Mouse (Mus musculus) heart, adult 18-20 months (tissue): ENCODE measurements around the gene Mcidas. TPM values are rescaled to one million over a fixed set of nuclear protein-coding genes. Genes with fewer than 3 reads are reported as not detected.
"Not testable (repeated sequence)": the region's sequence is repeated elsewhere in the genome, so short reads cannot be mapped to it uniquely, and the experiment has no call there.

Source experiments
- DNase-seq, 2 experiments: peaks; one replicate each; pipeline ENCODE4 v3.0.0; 2021 to 2022; ENCODE audit warnings: mixed read lengths in 1 of 2
- total RNA-seq, 2 experiments: library from RNA; stranded (reverse); gene quantifications; 2 replicates each; pipeline ENCODE4 v1.2.3; 2021

Mcidas gene
- total RNA-seq, 2 experiments from 2014 or later = not detected

DNA sequence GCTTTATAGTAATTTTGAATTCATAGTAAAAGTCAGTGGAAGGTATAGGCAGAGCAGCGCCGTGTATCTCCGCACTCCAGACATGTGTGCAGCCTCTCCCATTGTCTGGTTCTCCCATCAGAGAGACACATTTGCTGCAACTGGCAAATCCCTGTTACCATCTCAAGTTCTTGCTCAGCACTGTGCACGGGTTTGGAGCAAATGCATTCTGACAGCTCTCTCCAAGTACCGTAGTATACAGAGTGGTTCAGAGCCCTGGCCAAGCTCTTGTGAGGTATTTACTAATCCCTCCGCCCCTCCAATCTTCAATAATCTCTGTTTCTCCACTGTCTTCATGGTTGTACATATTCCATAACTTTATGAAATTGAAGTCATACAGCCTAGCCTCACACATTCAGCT lies 19.0 kb downstream of the Mcidas start:
- DNase-seq = no peak

DNA sequence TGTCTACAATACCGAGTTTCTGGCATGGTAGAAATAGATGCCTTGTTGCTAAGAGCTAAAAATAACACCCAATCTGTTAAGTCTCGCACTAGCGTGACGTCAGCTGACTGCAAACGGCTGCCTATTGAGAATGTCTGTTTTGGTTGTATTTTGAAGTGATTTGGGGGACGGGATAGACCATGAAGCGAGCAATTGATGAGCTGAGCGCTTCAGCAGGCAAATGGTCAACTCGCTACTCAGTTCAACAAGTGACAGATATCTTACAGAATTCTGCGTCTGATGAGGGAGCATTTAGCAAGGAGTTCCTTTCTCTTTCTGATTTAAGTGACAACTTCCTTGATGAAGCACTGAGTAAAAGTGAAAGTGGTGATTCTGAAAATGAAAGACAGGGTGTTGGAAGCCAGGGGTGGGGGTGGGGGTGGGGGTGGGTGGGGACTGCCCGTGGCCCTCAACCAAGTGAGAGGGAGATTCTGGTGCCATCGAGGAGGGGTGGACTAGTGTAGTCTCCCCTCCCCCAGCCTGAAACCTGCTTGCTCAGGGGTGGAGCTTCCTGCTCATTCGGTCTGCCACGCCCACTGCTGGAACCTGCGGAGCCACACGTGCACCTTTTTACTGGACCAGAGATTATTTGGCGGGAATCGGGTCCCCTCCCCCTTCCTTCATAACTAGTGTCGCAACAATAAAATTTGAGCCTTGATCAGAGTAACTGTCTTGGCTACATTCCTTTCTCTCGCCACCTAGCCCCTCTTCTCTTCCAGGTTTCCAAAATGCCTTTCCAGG lies 19.7 kb downstream of the Mcidas start:
- DNase-seq = not testable (repeated sequence)

DNA sequence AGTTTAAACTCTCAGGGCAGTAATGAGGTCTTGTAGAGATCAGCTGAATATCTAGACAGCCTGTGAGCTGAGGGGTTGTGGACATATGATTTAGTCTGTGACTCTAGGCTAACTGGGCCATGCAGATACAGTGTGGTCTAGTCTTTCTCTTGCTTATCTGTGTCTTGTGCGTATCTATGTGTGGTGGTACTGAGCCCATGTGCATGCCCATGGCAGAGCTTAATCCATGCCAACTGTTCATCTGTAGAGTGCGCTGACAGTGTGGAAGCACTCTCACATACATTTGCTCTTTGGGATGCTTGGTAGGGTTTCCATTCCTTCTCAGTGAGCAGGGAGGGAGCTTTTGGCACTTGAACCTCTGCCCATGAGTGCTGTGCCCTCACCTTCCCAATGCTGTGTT lies 27.9 kb downstream of the Mcidas start:
- DNase-seq = no peak

DNA sequence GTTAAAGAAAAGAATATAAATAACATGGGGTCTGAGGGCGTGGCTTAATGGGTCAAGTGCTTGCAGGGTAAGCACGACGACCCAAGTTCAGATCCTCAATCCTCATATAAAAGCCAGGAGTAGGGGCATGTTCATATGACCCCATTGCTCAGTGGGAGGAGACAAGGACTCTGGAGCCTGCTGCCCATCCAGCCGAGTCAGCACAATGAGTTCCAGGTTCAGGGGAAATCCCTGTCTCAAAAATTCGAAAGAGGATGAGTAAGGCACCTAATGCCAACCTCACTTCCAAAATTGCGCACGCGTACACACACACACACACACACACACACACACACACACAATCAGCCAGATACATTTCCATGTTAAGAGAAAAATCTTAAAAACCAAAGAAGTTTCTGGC lies 28.8 kb downstream of the Mcidas start:
- DNase-seq = no peak

DNA sequence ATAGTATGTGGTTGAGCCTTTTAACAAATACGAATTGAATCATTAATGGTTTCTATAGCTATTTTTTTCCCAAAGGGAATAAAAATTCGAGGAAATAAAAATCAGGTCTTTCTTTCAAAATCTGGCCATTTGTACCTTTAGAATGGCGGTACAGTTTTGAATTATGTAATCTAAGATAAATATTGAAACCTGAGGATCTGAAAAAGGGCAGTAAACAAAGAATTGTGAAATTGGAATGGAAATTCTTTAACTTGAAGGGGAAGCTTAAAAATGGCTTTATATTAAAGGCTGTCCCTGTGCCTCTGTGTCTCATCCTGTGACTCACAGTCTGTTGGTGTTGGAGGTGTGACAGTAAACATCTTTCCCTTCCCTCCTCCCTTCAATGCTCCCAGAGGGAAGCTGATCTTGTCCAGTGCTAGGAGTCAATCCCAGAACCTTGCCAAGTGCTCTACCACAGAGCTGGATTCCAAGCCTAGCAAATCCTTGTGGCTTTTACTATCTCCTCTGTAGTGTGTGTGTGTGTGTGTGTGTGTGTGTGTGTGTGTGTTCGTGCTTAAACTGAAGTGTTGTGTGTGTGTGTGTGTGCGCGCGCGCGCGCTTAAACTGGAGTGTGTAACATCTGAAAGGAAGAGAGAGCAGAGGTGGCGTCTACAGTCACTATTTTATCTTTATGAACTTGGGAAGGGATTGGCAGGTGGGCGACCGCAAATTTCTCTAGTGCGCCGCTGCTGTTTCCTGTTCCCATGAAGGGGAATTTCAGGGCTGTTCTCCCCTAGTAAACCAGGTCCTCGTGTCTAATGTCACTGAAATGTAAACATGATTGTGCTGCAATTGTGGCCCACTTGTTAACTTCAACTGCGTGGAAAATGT lies 29.9 kb downstream of the Mcidas start:
- no peak for DNase-seq

DNA sequence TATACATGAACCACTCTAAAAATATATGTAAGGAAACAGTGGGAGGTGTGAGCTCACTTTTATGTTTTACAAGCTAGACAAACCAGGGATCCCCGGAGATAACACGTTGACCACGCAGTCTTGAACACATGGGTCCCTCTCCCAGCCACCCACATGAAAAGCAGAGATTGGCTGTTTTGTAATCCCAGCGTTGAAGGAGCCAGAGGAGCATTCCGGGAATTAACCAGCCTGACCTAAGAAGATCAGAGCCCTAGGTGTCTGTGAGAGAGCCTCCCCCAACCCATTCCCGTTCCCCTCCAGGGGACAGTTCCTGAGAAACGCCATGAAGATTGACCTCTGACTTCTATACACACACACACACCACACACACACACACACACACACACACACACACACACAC lies 37.7 kb downstream of the Mcidas start:
- no peak for DNase-seq

DNA sequence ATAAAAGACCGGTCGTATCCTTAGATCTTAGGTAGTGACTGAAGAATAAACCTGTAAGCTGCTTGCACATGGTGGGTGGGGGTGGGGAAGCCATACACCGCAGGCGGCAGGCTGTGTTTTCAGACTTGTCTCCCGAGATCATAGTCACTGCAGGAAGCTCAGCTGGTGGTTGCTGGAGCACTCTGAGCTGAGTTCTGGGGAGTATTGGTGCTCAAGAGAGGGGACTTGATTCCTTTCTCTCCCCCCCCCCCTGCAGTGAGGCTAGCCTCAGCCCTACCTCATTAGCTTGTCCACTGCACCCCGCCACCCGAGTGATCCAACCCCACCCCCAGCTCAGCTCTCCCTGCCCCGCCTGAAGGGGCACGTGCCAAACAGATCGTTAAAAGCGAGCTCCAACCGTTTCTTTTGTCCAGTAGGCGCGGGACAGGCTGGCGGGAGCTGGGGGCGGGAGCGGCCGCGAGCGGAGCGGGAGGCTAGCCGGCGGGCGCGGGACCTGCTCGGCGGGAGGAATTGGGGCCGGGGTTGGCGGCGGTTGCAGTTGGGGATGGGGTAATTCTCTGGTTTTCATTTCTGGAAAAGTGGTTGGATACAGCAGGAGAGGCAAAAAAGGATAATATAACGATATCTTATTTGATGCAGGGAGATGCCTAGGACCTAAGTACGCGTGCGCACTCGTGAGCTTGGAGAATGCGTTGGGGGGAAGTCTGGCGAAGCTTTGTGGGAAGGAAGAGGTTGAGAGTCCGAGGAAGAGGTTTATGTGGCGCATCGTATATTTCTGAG lies 38.3 kb downstream of the Mcidas start:
- DNase-seq = peak in 1 of 2 experiments; percentile 15

DNA sequence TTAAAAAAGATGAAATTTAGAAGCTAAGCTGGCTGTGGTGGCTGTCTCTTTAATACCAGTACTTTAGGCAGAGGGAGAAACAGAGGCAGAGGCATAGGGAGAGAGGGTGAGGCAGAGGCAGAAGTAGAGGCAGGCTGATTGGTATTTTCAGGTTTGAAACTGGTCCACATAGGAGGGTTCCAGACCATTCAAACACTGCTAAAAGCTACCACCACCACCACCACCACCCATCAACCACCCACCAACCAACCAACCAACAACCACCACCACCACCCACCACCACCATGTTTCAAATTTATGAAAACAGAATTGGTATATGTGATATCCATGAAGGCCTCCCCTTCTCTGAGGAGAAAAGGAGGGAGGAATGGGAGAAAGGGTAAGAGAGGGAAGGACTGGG lies 39.2 kb downstream of the Mcidas start:
- DNase-seq = no peak

DNA sequence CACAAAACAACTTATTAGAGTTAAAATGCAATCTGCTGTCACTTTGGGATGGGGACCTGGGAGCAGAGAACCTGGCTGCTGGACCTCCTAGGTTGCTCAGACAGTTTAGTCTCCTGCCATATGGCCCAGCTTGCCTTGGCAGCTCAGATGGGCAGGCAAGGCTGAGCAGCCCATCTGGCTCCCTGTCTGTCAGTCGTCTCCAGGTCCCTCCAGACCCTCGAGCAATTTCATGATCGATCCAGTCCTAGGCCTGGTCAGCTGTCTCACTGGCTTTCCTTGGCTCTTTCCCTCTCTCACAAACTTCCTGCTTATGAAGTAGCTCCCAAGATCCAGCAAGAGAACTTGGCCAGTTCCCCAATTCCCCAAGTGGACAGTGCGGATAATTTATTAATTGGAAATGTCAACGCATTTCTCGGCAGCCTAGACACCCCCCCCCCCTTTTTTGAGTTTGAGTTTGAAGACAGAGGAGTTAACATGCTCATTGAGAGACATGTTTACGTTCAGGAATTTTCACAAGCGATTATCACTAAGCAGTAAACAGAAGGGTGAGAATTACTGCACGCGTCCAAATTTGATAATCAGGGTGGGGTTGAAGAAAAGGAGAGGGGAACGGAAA lies 40.7 kb downstream of the Mcidas start:
- DNase-seq = peak in 1 of 2 experiments; percentile 15

DNA sequence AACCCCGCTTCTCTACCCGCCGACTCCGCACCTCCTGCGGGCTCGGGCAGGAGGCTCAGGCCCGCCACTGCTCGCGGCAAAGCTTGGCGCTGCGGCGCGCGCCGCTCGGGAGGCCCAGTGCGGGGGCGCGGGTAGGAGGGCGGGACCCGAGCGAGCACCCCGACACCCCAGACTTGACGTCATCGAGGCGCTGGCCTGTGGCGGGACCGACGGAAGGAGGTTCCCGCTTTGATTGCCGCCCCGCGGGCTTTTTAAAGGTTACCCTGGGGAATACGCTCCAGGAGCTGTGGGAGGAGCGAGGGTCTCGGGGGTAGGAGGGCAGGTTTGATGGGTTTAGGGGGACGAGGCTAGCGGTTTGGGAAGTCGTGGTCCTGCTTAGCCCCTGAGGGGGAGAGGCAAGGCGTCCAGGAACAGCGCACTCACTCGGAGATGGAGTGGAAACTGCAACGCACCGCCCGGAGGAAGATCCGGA lies 41.3 kb downstream of the Mcidas start, which contains the start of gene Cdc20b:
Gene Cdc20b, plus strand, starts transcription at position 162 of the 472 bp plus-strand sequence.
- peak; percentile 58 to 67 for DNase-seq

DNA sequence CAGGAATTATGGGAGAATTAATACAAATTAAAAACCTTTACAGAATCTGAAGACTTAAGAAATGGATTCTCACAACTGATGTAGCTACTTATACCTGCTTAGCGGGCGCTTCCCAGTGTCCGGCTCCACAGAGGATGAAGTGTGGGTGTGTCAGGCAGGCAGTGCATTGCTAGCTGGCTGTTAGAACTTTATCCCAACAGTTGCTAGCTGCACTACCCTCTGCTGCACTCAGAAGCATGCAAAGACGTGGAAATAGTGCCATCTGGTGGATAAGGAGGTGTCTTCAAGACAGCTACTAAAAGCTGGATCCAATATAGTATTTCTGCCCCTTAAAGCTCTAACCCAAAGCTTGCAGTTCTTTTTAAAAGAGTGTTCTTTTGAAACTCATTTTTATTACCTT lies 42.2 kb downstream of the Mcidas start:
- DNase-seq = peak; percentile 85 to 86

DNA sequence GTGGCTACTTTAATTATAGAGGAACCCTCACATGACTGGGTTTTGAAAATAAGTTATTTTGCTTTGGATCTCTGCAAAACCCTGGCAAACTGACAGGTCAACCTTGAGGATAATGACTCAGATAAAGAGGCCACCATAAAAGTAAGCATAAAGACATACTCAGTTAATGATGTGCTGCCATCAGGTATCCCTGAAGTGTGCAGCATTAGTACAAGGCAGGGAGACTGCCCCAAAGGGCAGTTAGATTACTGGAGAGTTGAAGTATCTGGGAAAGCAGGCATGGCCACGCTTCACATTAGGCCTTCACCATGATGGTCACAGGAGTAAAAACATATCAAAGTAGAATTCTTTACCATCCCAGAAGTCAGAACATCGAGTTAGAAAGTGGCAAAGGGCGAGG lies 51.2 kb downstream of the Mcidas start:
- peak in 1 of 2 experiments; percentile 12 for DNase-seq

DNA sequence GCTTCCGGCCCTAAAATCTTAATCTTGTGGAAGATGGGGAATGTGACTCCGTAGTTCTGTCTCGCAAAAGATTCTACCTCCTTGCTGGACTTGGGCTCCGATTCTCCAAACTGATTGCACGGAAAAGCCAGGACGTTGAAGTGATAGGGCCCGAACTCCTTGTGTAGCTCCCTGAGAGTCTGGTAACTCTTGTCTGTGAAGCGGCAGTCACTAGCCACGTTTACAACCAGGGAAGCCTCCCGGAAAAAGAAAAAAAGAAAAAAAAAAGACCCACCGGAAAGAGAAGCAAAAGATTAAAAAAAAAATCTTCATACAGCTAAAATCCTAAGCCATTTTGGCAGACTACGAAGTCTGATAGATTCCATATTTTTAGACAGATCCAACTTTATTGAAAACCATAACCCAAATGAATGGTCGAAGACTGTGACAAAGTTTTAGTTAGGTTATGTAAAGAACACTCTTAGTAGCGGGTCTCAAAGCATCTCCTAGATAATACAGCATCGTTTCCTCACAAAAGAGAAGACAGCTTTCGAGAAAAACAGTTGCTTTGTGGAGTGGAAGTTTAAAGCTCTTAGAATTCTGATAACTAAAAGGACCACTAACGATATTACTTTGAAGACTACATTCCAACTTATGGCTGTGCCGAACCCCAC lies 51.9 kb downstream of the Mcidas start:
- peak in 1 of 2 experiments; percentile 19 for DNase-seq

DNA sequence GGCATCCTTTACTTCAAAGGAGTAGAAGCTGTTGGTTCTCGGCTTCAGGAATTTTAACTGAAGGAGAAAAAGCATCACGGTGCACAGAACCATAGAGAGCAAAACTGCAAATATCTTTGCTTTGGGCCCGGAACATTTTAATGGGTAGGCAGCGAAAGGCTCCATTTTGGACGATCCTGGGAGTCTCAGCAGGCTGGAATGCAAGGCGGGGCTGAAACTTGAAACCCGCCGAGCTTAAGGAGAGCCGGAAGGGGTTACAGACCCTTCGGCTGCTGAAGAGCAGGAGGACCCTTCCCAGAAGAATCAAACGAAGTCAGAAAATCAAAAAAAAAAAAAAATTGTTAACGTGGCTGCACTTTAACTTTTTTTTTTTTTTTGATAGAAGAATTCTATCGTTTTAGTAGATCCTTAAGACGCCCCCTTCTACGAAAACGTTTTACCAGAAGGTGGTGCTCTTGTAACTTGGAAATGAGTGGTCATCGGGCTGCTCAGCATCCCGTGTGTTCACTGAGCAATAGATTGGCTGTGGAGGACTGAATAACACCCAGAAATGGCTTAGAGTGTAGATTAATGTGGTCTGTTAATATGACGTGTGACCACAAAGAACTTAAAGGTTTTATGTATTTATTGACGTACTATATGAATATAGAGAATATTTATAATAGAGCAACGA lies 52.7 kb downstream of the Mcidas start, which contains the start of gene Gpx8:
Gene Gpx8, minus strand, starts transcription at position 200 of the 673 bp plus-strand sequence.
- DNase-seq = peak; percentile 63 to 75

DNA sequence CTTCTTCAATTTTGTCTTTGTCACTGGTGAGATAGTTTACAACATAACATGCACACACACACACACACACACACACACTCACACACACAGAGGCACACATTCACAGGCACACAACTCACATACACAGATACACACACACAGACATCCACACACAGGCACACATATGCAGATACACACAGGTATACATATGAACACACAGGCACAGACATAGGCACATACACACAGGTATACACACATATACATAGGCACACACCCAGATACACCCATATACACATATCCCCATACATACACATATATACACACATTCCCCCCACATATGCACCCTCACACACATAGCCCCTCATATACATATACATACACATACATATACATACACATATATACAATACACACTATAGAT lies 53.4 kb downstream of the Mcidas start:
- no peak for DNase-seq

DNA sequence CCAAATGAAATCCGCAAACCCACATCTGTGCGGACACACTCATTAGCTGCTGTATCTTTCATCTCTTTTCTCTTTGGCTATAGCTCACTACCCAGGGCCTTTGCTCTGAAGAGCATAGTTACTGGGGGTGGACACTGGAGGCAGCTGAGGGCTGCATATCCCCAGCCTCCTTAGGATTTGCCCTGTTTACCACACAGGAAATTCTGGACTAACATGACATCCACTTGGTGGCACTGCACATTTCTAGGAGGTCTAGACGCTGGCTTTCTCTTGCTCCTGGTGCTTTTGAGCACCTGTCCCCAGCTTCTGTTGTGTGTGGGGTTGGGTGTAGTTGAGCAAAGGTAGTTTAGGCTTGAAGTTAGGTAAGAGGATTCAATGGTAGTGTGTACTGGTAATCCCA lies 54.0 kb downstream of the Mcidas start:
- DNase-seq = no peak
